Mouse (Mus musculus) erythroblast, embryonic 14.5 days (primary cell): Measurements from ENCODE around the gene Nr4a2. TPM values are rescaled to one million over a fixed set of nuclear protein-coding genes. Genes with fewer than 3 reads are reported as not detected.

Experiments used
- H3K27me3 ChIP-seq: 2 replicates; pipeline ENCODE4 v1.6.1; 2012; ENCODE audit warnings: inconsistent platforms; ENCODE audit not compliant: control insufficient read depth
- H3K36me3 ChIP-seq: 2 replicates; pipeline ENCODE4 v1.6.1; 2012; ENCODE audit warnings: mild to moderate bottlenecking, inconsistent platforms; ENCODE audit not compliant: control insufficient read depth
- H3K4me1 ChIP-seq: 2 replicates; pipeline ENCODE4 v1.6.1; 2012; ENCODE audit warnings: inconsistent platforms; ENCODE audit not compliant: control insufficient read depth
- H3K4me3 ChIP-seq: replicated peaks from 2 replicates; pipeline ENCODE3; 2012; ENCODE audit warnings: moderate library complexity, mild to moderate bottlenecking, inconsistent platforms
- H3K9me3 ChIP-seq: 2 replicates; pipeline ENCODE4 v1.6.1; 2012; ENCODE audit warnings: low read length, inconsistent platforms, mixed read lengths; ENCODE audit not compliant: control insufficient read depth
- GATA1 ChIP-seq: IDR thresholded peaks from 2 replicates; pipeline ENCODE4 v1.6.1; 2012; ENCODE audit warnings: low read length, inconsistent platforms, mixed read lengths
- TAL1 ChIP-seq: IDR thresholded peaks from 3 replicates; pipeline ENCODE4 v1.6.1; 2012; ENCODE audit warnings: low read length, inconsistent platforms, mixed read lengths
- polyA plus RNA-seq: library from polyadenylated mRNA; stranded (reverse); fragments of >175 nt; gene quantifications from 2 replicates; pipeline ENCODE4 v1.2.3, GENCODE M21; 2012

Nr4a2 gene
- polyA plus RNA-seq, 1 experiment = 0.05 TPM

- no peak overlapping the region for H3K4me3 ChIP-seq
- peaks cover 82% of the 10 kb centered on the region for H3K27me3 ChIP-seq
- H3K4me1 ChIP-seq = peaks cover 34% of the 10 kb centered on the region
- no peak for TF ChIP-seq GATA1
- no peak for TF ChIP-seq TAL1
- peaks cover 10% of the 10 kb centered on the region for H3K9me3 ChIP-seq
- no peaks in the 10 kb centered on the region for H3K36me3 ChIP-seq
These were observed 10.4 kb downstream of the Nr4a2 start for GRCm38 (mm10) chr2:57113431-57113830.

DNA sequence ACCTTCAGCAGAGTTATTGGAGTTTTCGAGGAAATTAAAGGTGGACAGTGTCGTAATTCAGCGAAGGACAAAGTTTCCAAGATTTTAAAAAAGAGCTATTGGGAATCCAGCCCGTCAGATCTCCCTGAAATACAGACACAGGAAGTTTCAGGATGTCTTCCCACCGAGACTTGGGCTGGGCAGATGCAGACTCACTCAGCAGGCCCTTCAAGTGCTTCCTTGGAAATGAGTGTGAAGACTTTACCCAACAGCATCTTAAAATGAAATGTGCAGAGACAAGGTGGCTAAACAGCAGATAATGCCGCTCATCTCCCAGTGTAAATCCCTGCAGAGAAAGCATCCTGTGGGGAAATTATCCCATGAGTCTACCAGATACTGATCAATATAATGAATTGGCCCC, 10.9 kb downstream of the Nr4a2 start:
- no peak overlapping the region for H3K4me3 ChIP-seq
- H3K4me1 ChIP-seq = peaks cover 34% of the 10 kb centered on the region
- H3K9me3 ChIP-seq = peaks cover 10% of the 10 kb centered on the region
- H3K27me3 ChIP-seq = peaks cover 86% of the 10 kb centered on the region
- no peak for TF ChIP-seq GATA1
- no peak for TF ChIP-seq TAL1
- H3K36me3 ChIP-seq = no peaks in the 10 kb centered on the region

- Histone ChIP-seq H3K4me3 (no peak overlapping the region), H3K27me3 (peaks cover 96% of the 10 kb centered on the region), H3K4me1 (peaks cover 31% of the 10 kb centered on the region), H3K9me3 (peaks cover 10% of the 10 kb centered on the region), H3K36me3 (no peaks in the 10 kb centered on the region)
- TF ChIP-seq GATA1 (no peak), TAL1 (no peak)
These were observed 11.8 kb downstream of the Nr4a2 start for GRCm38 (mm10) chr2:57111791-57112538.

GRCm38 (mm10) chr2:57111011-57111790, 12.6 kb downstream of the Nr4a2 start:
- no peak overlapping the region for H3K4me3 ChIP-seq
- H3K36me3 ChIP-seq = no peaks in the 10 kb centered on the region
- TF ChIP-seq TAL1 (no peak), GATA1 (no peak)
- peaks cover 10% of the 10 kb centered on the region for H3K9me3 ChIP-seq
- peaks cover 24% of the 10 kb centered on the region for H3K4me1 ChIP-seq
- H3K27me3 ChIP-seq = peaks cover 99% of the 10 kb centered on the region

GRCm38 (mm10) chr2:57110401-57110800, 13.4 kb downstream of the Nr4a2 start:
- H3K36me3 ChIP-seq = no peaks in the 10 kb centered on the region
- H3K27me3 ChIP-seq = peaks cover 100% of the 10 kb centered on the region
- peaks cover 17% of the 10 kb centered on the region for H3K4me1 ChIP-seq
- TF ChIP-seq GATA1 (no peak), TAL1 (no peak)
- peaks cover 10% of the 10 kb centered on the region for H3K9me3 ChIP-seq
- H3K4me3 ChIP-seq = no peak overlapping the region

GRCm38 (mm10) chr2:57109926-57110325, 13.9 kb downstream of the Nr4a2 start:
- Histone ChIP-seq H3K4me1 (peaks cover 12% of the 10 kb centered on the region), H3K4me3 (no peak overlapping the region), H3K36me3 (no peaks in the 10 kb centered on the region), H3K9me3 (peaks cover 10% of the 10 kb centered on the region), H3K27me3 (peaks cover 100% of the 10 kb centered on the region)
- no peak for TF ChIP-seq GATA1
- no peak for TF ChIP-seq TAL1

DNA sequence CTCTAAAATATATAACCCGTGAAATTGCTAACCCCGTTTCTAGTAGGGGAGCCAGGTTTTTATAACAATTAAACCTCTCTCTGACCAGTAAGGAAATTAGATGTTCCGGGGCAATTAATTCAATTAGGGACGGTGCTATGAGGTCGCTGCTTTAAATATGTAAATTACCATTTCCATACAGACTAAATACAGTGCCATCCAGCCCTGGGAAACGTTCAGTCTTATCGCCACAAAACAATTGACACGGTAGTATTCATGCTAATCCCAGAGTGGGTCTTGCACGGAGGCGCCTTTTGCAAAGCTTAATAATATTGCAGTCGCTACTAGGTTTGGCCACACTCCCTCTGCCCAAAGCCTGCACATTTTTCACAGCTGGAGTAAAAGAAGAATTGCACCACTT, 14.5 kb downstream of the Nr4a2 start:
- TF ChIP-seq TAL1 = no peak
- no peak for TF ChIP-seq GATA1
- no peaks in the 10 kb centered on the region for H3K36me3 ChIP-seq
- peaks cover 100% of the 10 kb centered on the region for H3K27me3 ChIP-seq

GRCm38 (mm10) chr2:57108349-57108930, 15.4 kb downstream of the Nr4a2 start:
- Histone ChIP-seq H3K4me3 (no peak overlapping the region), H3K9me3 (peaks cover 10% of the 10 kb centered on the region), H3K4me1 (no peaks in the 10 kb centered on the region), H3K36me3 (no peaks in the 10 kb centered on the region), H3K27me3 (peaks cover 100% of the 10 kb centered on the region)
- no peak for TF ChIP-seq GATA1
- no peak for TF ChIP-seq TAL1

More for the DNA sequence above, 14.5 kb downstream of the Nr4a2 start:
- Histone ChIP-seq H3K4me3 (no peak overlapping the region), H3K9me3 (peaks cover 10% of the 10 kb centered on the region), H3K4me1 (peaks cover 6% of the 10 kb centered on the region)

GRCm38 (mm10) chr2:57105401-57105800, 18.4 kb downstream of the Nr4a2 start:
- no peak for TF ChIP-seq TAL1
- no peak for TF ChIP-seq GATA1
- Histone ChIP-seq H3K4me3 (no peak overlapping the region), H3K9me3 (no peaks in the 10 kb centered on the region; the same call in 1 of the 2 replicates), H3K4me1 (no peaks in the 10 kb centered on the region), H3K27me3 (peaks cover 100% of the 10 kb centered on the region), H3K36me3 (no peaks in the 10 kb centered on the region)
